Mouse (Mus musculus): ENCODE measurements around the gene C5ar1. TPM values are rescaled to one million over a fixed set of nuclear protein-coding genes. Genes with fewer than 3 reads are reported as not detected.

The C5ar1 gene
- total RNA-seq, 1 experiment: not detected

DNA sequence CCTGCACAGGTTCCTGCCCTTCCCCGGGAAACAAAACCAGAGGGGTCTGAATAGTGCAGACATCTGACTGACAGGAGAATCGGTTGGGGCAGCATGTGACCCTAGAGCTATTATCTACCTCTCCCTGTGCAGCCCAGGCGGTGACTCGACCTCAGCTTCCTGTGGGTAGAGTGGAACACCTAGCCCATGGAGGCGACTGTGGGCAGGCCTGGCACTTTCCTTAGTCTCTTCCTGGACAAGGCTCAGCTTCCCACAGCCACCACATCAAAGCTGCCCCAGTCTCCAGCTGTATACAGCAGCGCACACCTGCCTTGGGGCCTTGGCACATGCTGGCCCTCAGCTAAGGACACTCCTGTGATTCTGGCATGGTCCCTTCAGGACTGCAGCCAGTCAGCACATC, 58.2 kb downstream of the C5ar1 start:
- TF ChIP-seq ZNF384 (IDR thresholded peaks at IDR 0.05; ENCODE audit: low read depth, low read length) (no peak), MAFK (IDR thresholded peaks at IDR 0.05; ENCODE audit: insufficient read depth, low read depth, low read length) (no peak), CHD2 (IDR thresholded peaks at IDR 0.05; ENCODE audit: low read depth, low read length) (no peak), ZC3H11A (IDR thresholded peaks at IDR 0.05; ENCODE audit: borderline replicate concordance, low read depth, low read length) (no peak), HCFC1 (IDR thresholded peaks at IDR 0.05; ENCODE audit: borderline replicate concordance, insufficient read depth, low read length) (no peak)
- Histone ChIP-seq H3K4me3 (ENCODE audit: insufficient read depth in 1 of 2, low read depth in 1 of 2, low read length in 2 of 2, poor library complexity in 1 of 2, severe bottlenecking in 1 of 2) (no peak overlapping the region), H3K36me3 (ENCODE audit: control insufficient read depth, insufficient read depth, low read length, poor library complexity, severe bottlenecking) (peaks cover 4% of the 10 kb centered on the region; the same call in 1 of the 2 replicates), H3K27ac (ENCODE audit: insufficient read depth, low read depth, low read length, poor library complexity, severe bottlenecking) (no peak overlapping the region), H3K9ac (ENCODE audit: insufficient read depth, low read depth, low read length, poor library complexity, severe bottlenecking) (no peak overlapping the region), H3K9me3 (ENCODE audit: control insufficient read depth, insufficient read depth, low read depth, low read length) (no peaks in the 10 kb centered on the region), H3K4me1 (ENCODE audit: control insufficient read depth in 2 of 2, insufficient read depth in 2 of 2, low read length in 2 of 2, poor library complexity in 1 of 2) (peaks cover 0 to 14% of the 10 kb centered on the region in 2 experiments; a peak in 1 of 4 replicates)
- in situ Hi-C loops (cut with MboI; ENCODE audit: low sequenced_read_pairs in 2 of 2, unreplicated experiment in 2 of 2): loop anchor here in 1 of 2 experiments (10.0 kb wide), 1 partner anchor 56 kb away; no protein-coding TSS in a partner anchor
- DNase-seq (ENCODE audit: low read depth, low spot score): no peak

DNA sequence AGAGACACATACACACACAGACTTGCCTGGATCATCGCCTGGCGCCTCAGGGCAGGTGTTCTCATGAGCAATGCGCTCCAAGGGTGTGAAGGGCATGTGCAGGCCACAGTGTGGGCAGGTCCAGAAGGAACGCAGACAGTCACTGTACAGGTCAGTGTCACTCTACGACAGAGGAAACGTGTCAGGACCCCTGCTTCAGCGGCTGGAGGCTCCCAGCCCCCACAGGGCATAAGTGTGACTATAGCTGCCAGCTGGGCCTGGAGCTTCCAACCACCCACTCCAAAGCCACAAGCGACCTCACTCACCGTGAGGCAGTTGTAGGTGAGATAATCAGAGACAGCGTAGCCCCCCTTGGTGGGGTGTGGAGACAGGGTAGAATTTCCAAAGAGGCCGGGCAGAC, 60.8 kb downstream of the C5ar1 start:
- H3K4me3 ChIP-seq (ENCODE audit: insufficient read depth in 1 of 2, low read depth in 1 of 2, low read length in 2 of 2, poor library complexity in 1 of 2, severe bottlenecking in 1 of 2): no peak overlapping the region
- peaks cover 0 to 8% of the 10 kb centered on the region in 2 experiments; a peak in 1 of 4 replicates for H3K4me1 ChIP-seq (ENCODE audit: control insufficient read depth in 2 of 2, insufficient read depth in 2 of 2, low read length in 2 of 2, poor library complexity in 1 of 2)
- H3K9me3 ChIP-seq (ENCODE audit: control insufficient read depth, insufficient read depth, low read depth, low read length): no peaks in the 10 kb centered on the region
- DNase-seq (ENCODE audit: low read depth, low spot score): no peak
- H3K9ac ChIP-seq (ENCODE audit: insufficient read depth, low read depth, low read length, poor library complexity, severe bottlenecking): no peak overlapping the region
- peaks cover 4% of the 10 kb centered on the region; the same call in 1 of the 2 replicates for H3K36me3 ChIP-seq (ENCODE audit: control insufficient read depth, insufficient read depth, low read length, poor library complexity, severe bottlenecking)
- no peak overlapping the region for H3K27ac ChIP-seq (ENCODE audit: insufficient read depth, low read depth, low read length, poor library complexity, severe bottlenecking)
- TF ChIP-seq ZC3H11A (IDR thresholded peaks at IDR 0.05; ENCODE audit: borderline replicate concordance, low read depth, low read length) (no peak), ZNF384 (IDR thresholded peaks at IDR 0.05; ENCODE audit: low read depth, low read length) (no peak), HCFC1 (IDR thresholded peaks at IDR 0.05; ENCODE audit: borderline replicate concordance, insufficient read depth, low read length) (no peak), MAFK (IDR thresholded peaks at IDR 0.05; ENCODE audit: insufficient read depth, low read depth, low read length) (no peak), CHD2 (IDR thresholded peaks at IDR 0.05; ENCODE audit: low read depth, low read length) (no peak)
- in situ Hi-C loops (cut with MboI; ENCODE audit: low sequenced_read_pairs in 2 of 2, unreplicated experiment in 2 of 2): no loop called here

DNA sequence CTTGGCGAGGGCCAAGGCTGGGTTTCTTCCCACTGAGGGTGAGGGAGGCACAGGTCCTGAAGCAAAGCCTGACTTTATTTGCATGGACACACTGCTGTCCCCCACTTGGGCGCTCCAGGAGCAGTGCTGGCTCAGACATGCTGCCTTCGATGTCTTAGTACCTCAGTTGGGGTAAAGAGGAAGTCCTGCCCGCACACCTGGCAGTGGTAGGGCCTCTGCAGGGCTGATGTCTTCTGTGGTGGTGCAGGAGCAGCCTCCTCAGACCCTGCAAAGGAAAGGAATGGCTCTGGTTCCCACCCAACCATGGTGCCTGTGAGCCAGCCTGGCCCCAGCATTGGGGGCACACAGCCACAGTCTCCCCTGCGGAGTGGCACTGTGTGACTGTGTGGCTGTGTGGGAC, 62.2 kb downstream of the C5ar1 start:
- peaks cover 0 to 10% of the 10 kb centered on the region in 2 experiments; a peak in 2 of 4 replicates for H3K4me1 ChIP-seq (ENCODE audit: control insufficient read depth in 2 of 2, insufficient read depth in 2 of 2, low read length in 2 of 2, poor library complexity in 1 of 2)
- TF ChIP-seq CHD2 (IDR thresholded peaks at IDR 0.05; ENCODE audit: low read depth, low read length) (no peak), HCFC1 (IDR thresholded peaks at IDR 0.05; ENCODE audit: borderline replicate concordance, insufficient read depth, low read length) (no peak), MAFK (IDR thresholded peaks at IDR 0.05; ENCODE audit: insufficient read depth, low read depth, low read length) (no peak), ZNF384 (IDR thresholded peaks at IDR 0.05; ENCODE audit: low read depth, low read length) (no peak), ZC3H11A (IDR thresholded peaks at IDR 0.05; ENCODE audit: borderline replicate concordance, low read depth, low read length) (no peak)
- H3K9me3 ChIP-seq (ENCODE audit: control insufficient read depth, insufficient read depth, low read depth, low read length): no peaks in the 10 kb centered on the region
- peaks cover 4% of the 10 kb centered on the region; the same call in 1 of the 2 replicates for H3K36me3 ChIP-seq (ENCODE audit: control insufficient read depth, insufficient read depth, low read length, poor library complexity, severe bottlenecking)
- H3K4me3 ChIP-seq (ENCODE audit: insufficient read depth in 1 of 2, low read depth in 1 of 2, low read length in 2 of 2, poor library complexity in 1 of 2, severe bottlenecking in 1 of 2): no peak overlapping the region
- no peak for DNase-seq (ENCODE audit: low read depth, low spot score)
- in situ Hi-C loops (cut with MboI; ENCODE audit: low sequenced_read_pairs in 2 of 2, unreplicated experiment in 2 of 2): no loop called here
- no peak overlapping the region for H3K9ac ChIP-seq (ENCODE audit: insufficient read depth, low read depth, low read length, poor library complexity, severe bottlenecking)
- H3K27ac ChIP-seq (ENCODE audit: insufficient read depth, low read depth, low read length, poor library complexity, severe bottlenecking): no peak overlapping the region

Other genes starting within 250 kb of the C5ar1 start
- 3.5 and 3.6 TPM in 2 replicates for gene Bicra, start 211.6 kb downstream of the C5ar1 start, total RNA-seq (2012; rRNA removed)
- gene Zfp541, start 197.7 kb downstream of the C5ar1 start, total RNA-seq (2012; rRNA removed): 0.36 and 0.53 TPM in 2 replicates
- gene Napa, start 161.1 kb downstream of the C5ar1 start, total RNA-seq (2012; rRNA removed): 99.5 and 103 TPM in 2 replicates
- 15.4 and 20.0 TPM in 2 replicates for gene Kptn, start 139.6 kb downstream of the C5ar1 start, total RNA-seq (2012; rRNA removed)
- 3.1 and 7.8 TPM in 2 replicates for gene Slc8a2, start 129.7 kb downstream of the C5ar1 start, total RNA-seq (2012; rRNA removed)
- 2.6 and 3.8 TPM in 2 replicates for gene Meis3, start 84.5 kb downstream of the C5ar1 start, total RNA-seq (2012; rRNA removed)
- gene Dhx34, start 37.5 kb downstream of the C5ar1 start, total RNA-seq (2012; rRNA removed): 8.6 and 11.0 TPM in 2 replicates
- 0.05 and 0.13 TPM in 2 replicates for gene C5ar2, start 15.4 kb downstream of the C5ar1 start, total RNA-seq (2012; rRNA removed)
- 2.1 TPM in 2 replicates for gene Inafm1, start 14.1 kb upstream of the C5ar1 start, total RNA-seq (2012; rRNA removed)
- gene Ccdc9, start 27.3 kb upstream of the C5ar1 start, total RNA-seq (2012; rRNA removed): 53.9 and 70.3 TPM in 2 replicates
- 21.9 and 34.9 TPM in 2 replicates for gene Bbc3, start 48.9 kb upstream of the C5ar1 start, total RNA-seq (2012; rRNA removed)
- gene Sae1, start 128.3 kb upstream of the C5ar1 start, total RNA-seq (2012; rRNA removed): 163 and 213 TPM in 2 replicates
- gene Zc3h4, start 141.4 kb upstream of the C5ar1 start, total RNA-seq (2012; rRNA removed): 43.7 and 43.9 TPM in 2 replicates
- 82.7 and 117 TPM in 2 replicates for gene Tmem160, start 193.2 kb upstream of the C5ar1 start, total RNA-seq (2012; rRNA removed)
- gene Npas1, start 218.2 kb upstream of the C5ar1 start, total RNA-seq (2012; rRNA removed): 0.22 and 0.48 TPM in 2 replicates

Data from ES-E14 (cell line).